Comparison of ENCODE assay signal across 18 mouse cellular contexts in the genomic region with DNA sequence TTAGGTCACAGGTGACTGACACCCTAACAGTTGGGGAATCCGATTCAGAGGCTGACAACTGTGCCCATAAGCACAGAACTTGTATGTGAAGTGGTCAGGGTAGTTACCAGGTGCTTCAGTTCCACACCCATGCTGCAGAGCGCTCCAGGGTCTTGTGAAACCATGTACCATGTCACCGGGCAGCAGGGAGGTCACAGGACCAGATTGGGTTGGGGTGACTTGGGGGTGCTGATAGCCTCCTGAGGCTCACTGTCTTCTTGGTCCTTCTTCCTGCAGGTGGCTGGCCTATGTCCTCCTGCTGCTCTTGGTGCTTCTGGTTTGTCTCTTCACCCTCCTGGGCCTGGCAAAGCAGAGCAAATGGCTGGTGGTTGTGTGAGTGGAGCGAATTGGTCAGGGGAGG. TPM values are rescaled to one million over a fixed set of nuclear protein-coding genes. Genes with fewer than 3 reads are reported as not detected.
"Had no signal": no experiment of that assay in that cellular context is flagged by ENCODE, and none has a peak within 500 bp of the region (broad histone marks: within the 10 kb centered on the region; RNA-seq: fewer than 3 reads in every experiment).

No protein-coding gene starts in this region.

- H3K4me3 ChIP-seq: limb, embryonic 12.5 days; liver, embryonic 13.5 days; lung, embryonic 15.5 days; midbrain, embryonic 13.5 days; myocyte; neural tube, embryonic 12.5 days had no signal

- H3K27ac ChIP-seq: kidney, postnatal 0 days; limb, embryonic 12.5 days; liver, embryonic 13.5 days; lung, embryonic 15.5 days; neural tube, embryonic 12.5 days had no signal

- DNase-seq: kidney, adult 11 months; kidney, adult 9 months; kidney, postnatal 4 days; liver; liver, embryonic 13.5 days; liver, postnatal 0 days; lung, postnatal 14 days; right cerebral cortex, adult 18-20 months; right cerebral cortex, postnatal 25 days; thymus, adult 2 months; thymus, postnatal 25 days had no signal

RNA-seq across cellular contexts. Expression of a gene that starts 8.7 kb away (rescaled TPM):
- total RNA-seq: megakaryocyte-erythroid progenitor cell, adult 5-6 weeks had no signal

RNA-seq across cellular contexts. Expression of a gene that starts 36.8 kb away (rescaled TPM):
- total RNA-seq: megakaryocyte-erythroid progenitor cell, adult 5-6 weeks had no signal
